Mouse (Mus musculus) forebrain, embryonic 12.5 days (tissue): ENCODE measurements at regions not wholly inside any gene's neighbourhood (a gene's known extent, or its start where the extent isn't known, plus 50 kb on each side); places are given as distances from the start of the nearest gene placed in this dataset.

Experiments
- ATAC-seq: fragments of 200-750 bp; cut with Nextera tagmentation; 2 replicates; pipeline ENCODE4 v1.8.0; 2017; ENCODE audit warnings: moderate TSS enrichment; ENCODE audit not compliant: low FRiP score
- H3K27ac ChIP-seq: fragments of 300-500 bp; sonication (generic); 2 replicates; pipeline ENCODE4 v1.5.1; 2016; ENCODE audit warnings: mild to moderate bottlenecking
- H3K27me3 ChIP-seq: fragments of 300-500 bp; sonication (generic); 2 replicates; pipeline ENCODE4 v1.6.1; 2016; ENCODE audit warnings: mild to moderate bottlenecking
- H3K36me3 ChIP-seq: fragments of 300-500 bp; sonication (generic); replicated peaks from 2 replicates; pipeline ENCODE4 v1.6.1; 2016; ENCODE audit warnings: mild to moderate bottlenecking
- H3K4me1 ChIP-seq: fragments of 300-500 bp; sonication (generic); 2 replicates; pipeline ENCODE4 v1.6.1; 2016
- H3K4me2 ChIP-seq: fragments of 300-500 bp; sonication (generic); 2 replicates; pipeline ENCODE4 v1.6.1; 2016; ENCODE audit warnings: mild to moderate bottlenecking, moderate library complexity
- H3K4me3 ChIP-seq: fragments of 300-500 bp; sonication (generic); replicated peaks from 2 replicates; pipeline ENCODE4 v1.5.1; 2016; ENCODE audit warnings: mild to moderate bottlenecking
- H3K9ac ChIP-seq: fragments of 300-500 bp; sonication (generic); 2 replicates; pipeline ENCODE4 v1.6.1; 2016; ENCODE audit warnings: mild to moderate bottlenecking
- H3K9me3 ChIP-seq: fragments of 300-500 bp; sonication (generic); 2 replicates; pipeline ENCODE4 v1.6.1; 2016
- WGBS: fragments of 180-500 bp; shearing (Covaris S2); methylation state at CpG from one replicate; pipeline ENCODE4 v1.1.7; 2016; 5-methylcytosine and 5-hydroxymethylcytosine counted together

DNA sequence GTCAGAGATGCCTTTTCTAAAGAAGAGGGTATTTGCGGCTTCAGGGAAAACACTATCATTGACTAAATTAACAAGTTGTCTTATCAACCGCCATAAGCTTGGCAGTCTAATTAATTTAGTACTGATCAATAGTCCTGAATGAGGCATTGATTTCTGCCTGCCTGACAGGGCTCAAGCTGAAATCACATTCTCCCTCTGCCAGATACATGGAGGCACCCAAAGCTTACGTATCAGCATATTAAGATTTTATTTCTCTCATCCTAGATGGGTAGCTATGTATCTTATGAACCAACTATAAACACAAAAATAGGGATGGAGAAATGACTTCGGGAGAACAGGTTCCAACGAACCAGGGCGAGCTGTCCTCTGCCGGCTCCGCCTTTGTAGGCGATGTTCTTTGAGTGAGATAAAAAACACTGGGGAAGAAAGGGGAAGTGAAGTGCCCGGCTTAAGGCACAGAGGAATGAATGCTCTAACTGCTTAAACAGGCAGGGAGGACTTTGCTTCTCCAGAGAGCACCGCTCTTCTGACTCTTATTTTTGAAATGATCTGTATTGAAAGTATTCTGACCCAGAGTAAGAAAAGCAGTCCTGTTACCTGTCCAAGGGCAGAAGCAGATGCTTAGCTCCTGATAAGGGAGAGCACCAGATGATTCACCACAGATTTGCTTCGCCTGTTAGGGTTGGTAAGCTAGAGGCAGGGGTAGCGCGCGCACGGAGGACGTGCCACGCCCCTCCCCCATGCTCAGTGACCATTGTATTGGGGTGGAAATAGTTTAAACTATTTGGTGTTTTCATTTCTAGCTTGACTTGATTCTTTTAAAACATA is 78.3 kb upstream of the Otx2 start:
- Histone ChIP-seq H3K36me3 (no peaks in the 10 kb centered on the region), H3K27me3 (peaks cover 63% of the 10 kb centered on the region), H3K9me3 (no peaks in the 10 kb centered on the region), H3K4me1 (peaks cover 46% of the 10 kb centered on the region), H3K4me3 (0 out of 2 replicates have a peak overlapping the region, but pooled peaks have one; percentile 14), H3K9ac (no peak overlapping the region), H3K27ac (peak overlapping the region; percentile 60), H3K4me2 (peak overlapping the region; percentile 41)
- 3% methylated on average over 18 of the region's 18 CpGs for WGBS
- ATAC-seq, result peak; percentile 18; the same call in 1 of the 2 replicates

DNA sequence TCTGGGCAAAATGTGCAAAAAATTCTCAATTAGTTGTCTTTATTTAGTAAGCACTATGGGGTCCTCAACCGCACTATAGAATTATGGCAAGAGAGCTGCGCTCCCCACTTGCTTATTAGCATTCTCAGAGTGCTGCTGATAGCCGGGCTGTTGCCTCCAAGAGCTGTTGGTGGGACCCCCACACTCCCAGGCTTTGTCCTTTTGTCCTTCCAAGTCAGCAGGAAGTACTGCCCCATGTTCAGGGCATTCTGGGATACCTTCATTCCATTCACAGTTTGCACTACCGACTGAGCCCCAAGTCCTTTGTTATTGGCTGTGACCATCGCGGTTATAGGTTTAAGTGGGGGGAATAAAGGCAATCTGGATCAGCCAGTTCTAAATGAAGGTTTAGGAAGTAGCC is 77.4 kb upstream of the Otx2 start:
- ATAC-seq, result 0 out of 2 replicates have a peak, but pooled peaks have one; percentile 8
- Histone ChIP-seq H3K36me3 (no peaks in the 10 kb centered on the region), H3K27ac (peak overlapping the region; percentile 60), H3K4me2 (no peak overlapping the region), H3K4me3 (no peak overlapping the region), H3K9ac (no peak overlapping the region), H3K27me3 (peaks cover 64% of the 10 kb centered on the region), H3K9me3 (no peaks in the 10 kb centered on the region), H3K4me1 (peaks cover 46% of the 10 kb centered on the region)
- 1% methylated on average over 6 of the region's 6 CpGs for WGBS

GRCm38 (mm10) chr14:48748976-48749375 is 75.4 kb upstream of the Otx2 start:
- Histone ChIP-seq H3K27ac (no peak overlapping the region), H3K9ac (no peak overlapping the region), H3K4me1 (peaks cover 38% of the 10 kb centered on the region), H3K27me3 (peaks cover 53% of the 10 kb centered on the region), H3K4me2 (no peak overlapping the region), H3K4me3 (no peak overlapping the region), H3K9me3 (no peaks in the 10 kb centered on the region), H3K36me3 (no peaks in the 10 kb centered on the region)
- ATAC-seq, result no peak
- 94% methylated on average over 12 of the region's 12 CpGs for WGBS

- WGBS, result 90% methylated on average over 1 of the region's 1 CpGs
- ATAC-seq, result no peak
- no peaks in the 10 kb centered on the region for H3K36me3 ChIP-seq
- H3K27ac ChIP-seq, result no peak overlapping the region
- H3K9ac ChIP-seq, result no peak overlapping the region
- H3K4me2 ChIP-seq, result no peak overlapping the region
- no peaks in the 10 kb centered on the region; the same call in 1 of the 2 replicates for H3K9me3 ChIP-seq
- H3K4me1 ChIP-seq, result peaks cover 27% of the 10 kb centered on the region
- H3K4me3 ChIP-seq, result no peak overlapping the region
- peaks cover 56% of the 10 kb centered on the region for H3K27me3 ChIP-seq
Observed at GRCm38 (mm10) chr14:48747936-48748335, 74.3 kb upstream of the Otx2 start.

GRCm38 (mm10) chr14:48740942-48741602 is 67.5 kb upstream of the Otx2 start:
- no peak overlapping the region for H3K4me3 ChIP-seq
- H3K9ac ChIP-seq, result no peak overlapping the region
- peak; percentile 64; the same call in 1 of the 2 replicates for ATAC-seq
- H3K27ac ChIP-seq, result no peak overlapping the region
- H3K4me1 ChIP-seq, result peaks cover 51% of the 10 kb centered on the region
- 6% methylated on average over 7 of the region's 7 CpGs for WGBS
- peak overlapping the region; percentile 24; the same call in 1 of the 2 replicates for H3K4me2 ChIP-seq
- no peaks in the 10 kb centered on the region; the same call in 1 of the 2 replicates for H3K9me3 ChIP-seq
- H3K27me3 ChIP-seq, result peaks cover 43% of the 10 kb centered on the region
- H3K36me3 ChIP-seq, result no peaks in the 10 kb centered on the region

DNA sequence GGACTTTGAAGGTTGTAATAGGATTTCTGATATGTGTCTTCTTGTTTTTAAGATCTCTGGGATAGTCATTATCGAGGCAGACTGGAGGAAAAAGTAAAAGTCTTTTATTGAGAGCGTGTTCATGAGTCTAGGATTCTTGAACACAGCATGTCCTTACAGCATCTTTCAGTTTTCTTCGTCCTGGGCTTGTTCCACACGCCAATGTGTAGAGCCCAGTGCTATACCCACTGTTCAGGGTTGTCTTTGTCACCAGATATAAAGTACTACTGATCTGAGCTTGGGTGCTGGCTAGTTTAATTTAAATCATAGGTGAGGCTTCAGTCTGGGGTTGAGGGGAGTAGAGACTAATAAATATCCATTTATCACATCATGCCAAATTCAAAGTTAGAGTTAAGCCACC is 65.5 kb upstream of the Otx2 start:
- Histone ChIP-seq H3K36me3 (no peaks in the 10 kb centered on the region), H3K27ac (0 out of 2 replicates have a peak overlapping the region, but pooled peaks have one; percentile 3), H3K9ac (no peak overlapping the region), H3K4me2 (peak overlapping the region; percentile 44; the same call in 1 of the 2 replicates), H3K4me3 (no peak overlapping the region), H3K9me3 (no peaks in the 10 kb centered on the region; the same call in 1 of the 2 replicates), H3K4me1 (peaks cover 59% of the 10 kb centered on the region), H3K27me3 (peaks cover 50% of the 10 kb centered on the region)
- 44% methylated on average over 4 of the region's 4 CpGs for WGBS
- no peak for ATAC-seq

GRCm38 (mm10) chr14:48738641-48739040 is 65.0 kb upstream of the Otx2 start:
- no peak for ATAC-seq
- Histone ChIP-seq H3K4me1 (peaks cover 59% of the 10 kb centered on the region), H3K9me3 (no peaks in the 10 kb centered on the region; the same call in 1 of the 2 replicates), H3K4me3 (no peak overlapping the region), H3K9ac (no peak overlapping the region), H3K27me3 (peaks cover 49% of the 10 kb centered on the region), H3K27ac (0 out of 2 replicates have a peak overlapping the region, but pooled peaks have one; percentile 3), H3K4me2 (peak overlapping the region; percentile 44; the same call in 1 of the 2 replicates), H3K36me3 (no peaks in the 10 kb centered on the region)
- WGBS, result 20% methylated on average over 10 of the region's 10 CpGs

GRCm38 (mm10) chr14:48738213-48738612 is 64.6 kb upstream of the Otx2 start:
- ATAC-seq, result peak; percentile 78
- Histone ChIP-seq H3K9me3 (no peaks in the 10 kb centered on the region; the same call in 1 of the 2 replicates), H3K27me3 (peaks cover 47% of the 10 kb centered on the region), H3K27ac (peak overlapping the region; percentile 68; the same call in 1 of the 2 replicates), H3K4me3 (no peak overlapping the region), H3K4me1 (peaks cover 59% of the 10 kb centered on the region), H3K9ac (no peak overlapping the region), H3K36me3 (no peaks in the 10 kb centered on the region), H3K4me2 (peak overlapping the region; percentile 44)
- 7% methylated on average over 10 of the region's 10 CpGs for WGBS

DNA sequence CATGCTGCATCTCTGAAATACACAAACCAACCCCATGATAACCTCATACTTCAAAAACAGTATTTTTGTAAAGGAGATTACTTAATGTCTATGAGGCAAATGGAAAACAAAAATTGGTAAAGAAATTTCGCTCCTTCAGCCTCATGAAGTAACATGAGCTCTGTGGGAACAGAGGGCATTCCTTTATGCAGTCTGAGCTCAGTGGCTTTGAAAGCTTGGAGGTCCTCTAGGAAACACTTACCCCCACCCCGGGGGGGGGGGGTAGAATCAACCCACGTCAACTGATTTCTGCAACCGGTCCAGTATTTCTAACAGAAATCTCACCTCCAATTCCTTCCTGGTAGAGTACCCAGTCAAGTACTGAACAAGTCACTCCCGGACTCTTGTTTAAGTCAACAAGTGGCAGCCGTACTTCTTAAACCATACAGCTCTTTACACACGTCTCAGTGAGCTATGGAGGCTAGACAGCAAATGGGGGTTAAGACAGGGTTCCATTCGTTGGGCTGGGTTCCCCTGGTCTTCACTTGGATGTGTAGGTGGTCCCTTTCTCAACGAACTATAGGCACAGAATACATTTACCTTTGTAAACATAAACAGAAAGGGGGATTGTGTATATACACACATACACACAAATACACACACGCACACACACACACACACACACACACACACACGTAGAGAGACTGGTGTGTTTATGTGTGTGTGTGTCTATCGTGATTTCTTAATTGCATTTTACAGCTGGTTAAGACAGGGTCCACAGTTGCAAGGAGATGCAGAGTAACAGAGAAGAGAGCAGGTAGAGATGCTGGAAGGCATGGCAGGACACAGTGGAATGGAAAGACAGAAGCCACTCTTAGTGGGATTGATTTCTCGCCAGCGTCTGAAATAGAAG is 63.6 kb upstream of the Otx2 start:
- H3K4me3 ChIP-seq, result no peak overlapping the region
- peaks cover 59% of the 10 kb centered on the region for H3K4me1 ChIP-seq
- H3K4me2 ChIP-seq, result peak overlapping the region; percentile 44; the same call in 1 of the 2 replicates
- H3K27ac ChIP-seq, result peak overlapping the region; percentile 68
- no peaks in the 10 kb centered on the region for H3K9me3 ChIP-seq
- no peak overlapping the region for H3K9ac ChIP-seq
- no peaks in the 10 kb centered on the region for H3K36me3 ChIP-seq
- WGBS, result 24% methylated on average over 14 of the region's 14 CpGs
- peaks cover 43% of the 10 kb centered on the region for H3K27me3 ChIP-seq
- no peak for ATAC-seq

DNA sequence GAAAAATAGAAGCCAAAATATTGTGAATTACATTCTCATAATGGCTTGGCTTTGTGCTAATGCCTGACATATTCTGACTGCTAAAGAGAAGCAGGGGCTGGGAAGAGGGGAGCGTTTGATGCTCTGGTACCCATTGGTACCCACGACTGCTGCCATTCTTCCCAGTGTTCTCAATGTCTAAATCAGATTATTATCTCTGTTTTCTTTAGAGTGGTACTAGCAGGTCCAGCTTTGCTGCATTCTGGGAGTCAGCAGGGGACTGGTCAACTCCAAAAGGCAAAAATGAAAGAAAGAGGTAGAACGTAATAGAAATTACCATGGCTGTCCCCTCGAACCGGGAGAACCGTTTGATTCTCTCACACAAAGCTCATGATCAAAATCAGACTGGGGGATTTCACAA is 62.6 kb upstream of the Otx2 start:
- Histone ChIP-seq H3K9ac (no peak overlapping the region), H3K27me3 (peaks cover 43% of the 10 kb centered on the region), H3K36me3 (no peaks in the 10 kb centered on the region), H3K4me2 (no peak overlapping the region), H3K9me3 (no peaks in the 10 kb centered on the region), H3K4me1 (peaks cover 53% of the 10 kb centered on the region), H3K27ac (no peak overlapping the region), H3K4me3 (no peak overlapping the region)
- ATAC-seq, result no peak
- WGBS, result 22% methylated on average over 6 of the region's 6 CpGs

DNA sequence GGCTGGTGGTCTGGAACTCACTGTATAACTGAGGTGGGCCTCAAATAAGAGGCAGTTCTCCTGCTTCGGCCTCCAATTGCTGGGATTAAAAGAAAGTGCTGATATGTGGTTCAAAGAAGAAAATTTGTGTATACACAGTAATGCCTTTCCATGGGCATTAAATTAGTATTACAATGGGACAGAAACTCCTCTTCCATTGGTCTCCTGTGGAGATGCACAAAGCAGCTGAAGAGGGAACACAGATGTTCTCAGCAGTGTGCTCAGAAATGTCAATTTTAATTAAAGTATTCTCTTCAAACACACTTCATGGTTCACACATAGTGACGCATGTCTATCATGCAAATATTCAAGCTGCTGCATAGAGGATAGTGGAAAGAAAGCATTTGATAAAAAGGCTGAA is 56.4 kb upstream of the Otx2 start:
- Histone ChIP-seq H3K27me3 (0 out of 2 replicates have a peak, but pooled peaks cover 6% of the 10 kb centered on the region), H3K4me3 (no peak overlapping the region), H3K27ac (no peak overlapping the region), H3K4me1 (no peaks in the 10 kb centered on the region; the same call in 1 of the 2 replicates), H3K9ac (no peak overlapping the region), H3K9me3 (no peaks in the 10 kb centered on the region), H3K4me2 (no peak overlapping the region), H3K36me3 (no peaks in the 10 kb centered on the region)
- ATAC-seq, result no peak
- 64% methylated on average over 2 of the region's 2 CpGs for WGBS
